Mouse (Mus musculus): ENCODE data around the gene Tmem209. TPM values are rescaled to one million over a fixed set of nuclear protein-coding genes. Genes with fewer than 3 reads are reported as not detected.
A peak's percentile ranks its signal among the peaks of the same experiment; 100 is the strongest.

The Tmem209 gene
- total and polyA plus RNA-seq, 2 experiments from 2014 or later, result 13.1 to 36.9 TPM

DNA sequence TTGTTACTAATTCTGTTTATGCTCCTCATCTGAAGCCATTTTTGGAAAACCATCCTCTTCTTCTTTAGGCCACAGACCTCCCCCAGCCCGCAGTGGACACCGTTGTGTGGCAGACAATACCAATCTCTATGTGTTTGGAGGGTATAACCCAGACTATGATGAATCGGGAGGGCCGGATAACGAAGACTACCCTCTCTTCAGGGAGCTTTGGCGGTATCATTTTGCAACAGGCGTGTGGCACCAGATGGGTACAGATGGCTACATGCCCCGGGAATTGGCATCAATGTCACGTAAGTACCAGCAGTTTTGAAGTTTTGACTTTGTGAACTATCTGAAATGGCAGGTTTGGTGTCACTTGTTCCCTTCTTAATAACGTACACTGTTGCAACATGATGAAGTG is 70.0 kb downstream of the Tmem209 start:
- Histone ChIP-seq H3K4me1 (ENCODE audit: control insufficient read depth, insufficient read depth) (no peaks in the 10 kb centered on the region), H3K9me3 (replicated peaks; ENCODE audit: control insufficient read depth, low read length) (no peaks in the 10 kb centered on the region), H3K27ac (ENCODE audit: low read depth) (no peak overlapping the region), H3K27me3 (ENCODE audit: control insufficient read depth, insufficient read depth, low read length) (no peaks in the 10 kb centered on the region), H3K4me3 (ENCODE audit: low read depth, low read length) (no peak overlapping the region), H3K4me2 (ENCODE audit: low read depth, low read length) (no peak overlapping the region), H3K9ac (replicated peaks; ENCODE audit: low read depth, low read length) (no peak overlapping the region), H3K36me3 (replicated peaks; ENCODE audit: control insufficient read depth, insufficient read depth, low read length) (peaks cover 32% of the 10 kb centered on the region)
- no peak for DNase-seq (ENCODE audit: low spot score)
- ATAC-seq (ENCODE audit: insufficient read depth, low read depth), result no peak
- TF ChIP-seq EP300 (IDR thresholded peaks at IDR 0.05; ENCODE audit: low read depth), result no peak
- no peak for TF ChIP-seq CTCF (IDR thresholded peaks at IDR 0.05; ENCODE audit: low read depth)
- WGBS, result 97% methylated on average over 10 of the region's 10 CpGs

DNA sequence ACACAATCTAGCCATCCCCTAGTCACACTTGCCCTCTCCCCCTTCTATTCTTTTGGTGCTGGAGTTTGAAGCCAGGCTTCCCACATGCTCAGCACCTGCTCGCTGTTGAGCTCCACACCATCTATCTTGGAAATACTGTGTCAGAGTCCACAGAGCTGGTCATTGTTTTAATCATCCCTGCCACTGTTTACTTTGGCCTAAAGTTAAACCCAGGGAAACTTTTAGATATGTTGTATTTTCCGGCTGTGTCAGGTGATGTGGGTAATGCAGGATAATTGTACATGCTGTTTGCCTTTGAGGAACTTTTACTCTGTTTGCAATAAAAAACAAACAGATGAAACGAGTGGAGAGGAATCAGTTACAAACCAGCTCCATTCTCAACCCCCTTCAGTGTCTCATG is 72.5 kb downstream of the Tmem209 start:
- Histone ChIP-seq H3K9me3 (replicated peaks; ENCODE audit: control insufficient read depth, low read length) (no peaks in the 10 kb centered on the region), H3K9ac (replicated peaks; ENCODE audit: low read depth, low read length) (no peak overlapping the region), H3K27ac (ENCODE audit: low read depth) (no peak overlapping the region), H3K36me3 (replicated peaks; ENCODE audit: control insufficient read depth, insufficient read depth, low read length) (peaks cover 26% of the 10 kb centered on the region), H3K4me2 (ENCODE audit: low read depth, low read length) (no peak overlapping the region), H3K4me3 (ENCODE audit: low read depth, low read length) (no peak overlapping the region), H3K27me3 (ENCODE audit: control insufficient read depth, insufficient read depth, low read length) (no peaks in the 10 kb centered on the region), H3K4me1 (ENCODE audit: control insufficient read depth, insufficient read depth) (peaks cover 8% of the 10 kb centered on the region)
- no peak for ATAC-seq (ENCODE audit: insufficient read depth, low read depth)
- WGBS, result 64% methylated on average over 3 of the region's 3 CpGs
- TF ChIP-seq EP300 (IDR thresholded peaks at IDR 0.05; ENCODE audit: low read depth), result no peak
- no peak for TF ChIP-seq CTCF (IDR thresholded peaks at IDR 0.05; ENCODE audit: low read depth)
- DNase-seq (ENCODE audit: low spot score), result no peak

GRCm38 (mm10) chr6:30436476-30436875 is 73.1 kb downstream of the Tmem209 start:
- Histone ChIP-seq H3K4me1 (ENCODE audit: control insufficient read depth, insufficient read depth) (peaks cover 10% of the 10 kb centered on the region), H3K9me3 (replicated peaks; ENCODE audit: control insufficient read depth, low read length) (no peaks in the 10 kb centered on the region)
- 88% methylated on average over 3 of the region's 3 CpGs for WGBS

DNA sequence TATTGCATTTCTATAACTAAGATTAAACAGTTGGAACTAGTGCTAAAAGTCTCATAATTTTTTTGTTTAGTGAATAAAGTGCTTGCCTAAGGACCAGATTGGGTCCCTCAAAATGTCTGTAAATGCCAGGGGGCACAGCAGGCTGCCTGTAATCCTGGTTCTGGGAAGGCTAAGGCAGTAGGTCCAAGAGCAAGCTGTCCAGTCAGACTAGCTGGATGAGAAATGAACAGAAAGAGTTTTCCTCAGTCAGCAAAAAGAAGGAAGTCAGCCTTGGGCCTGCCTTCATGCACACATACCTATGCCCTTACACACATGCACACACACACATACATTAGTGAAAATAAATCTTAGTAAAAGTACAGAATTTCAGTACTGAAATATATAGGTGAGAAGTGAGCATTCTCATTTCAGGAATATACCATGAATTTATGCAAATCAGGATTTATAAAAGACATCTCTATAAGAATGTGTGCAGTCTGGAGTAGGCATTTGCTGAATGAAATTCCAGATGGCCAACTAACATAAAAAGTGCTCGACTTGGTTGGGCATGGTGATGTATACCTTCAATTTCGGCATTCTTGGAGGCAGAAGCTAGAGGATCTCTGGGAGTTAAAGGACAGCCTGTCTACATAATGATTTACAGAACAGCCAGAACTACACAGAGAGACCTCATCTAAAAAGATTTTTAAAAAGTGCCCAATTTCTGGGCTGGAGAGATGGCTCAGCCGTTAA is 77.0 kb downstream of the Tmem209 start:
- ATAC-seq (ENCODE audit: insufficient read depth, low read depth) (peak; percentile 27; the same call in 1 of the 2 replicates), DNase-seq (ENCODE audit: low spot score) (peak; percentile 30)
- H3K27ac ChIP-seq (ENCODE audit: low read depth), result peak overlapping the region; percentile 51
- no peak overlapping the region for H3K9ac ChIP-seq (replicated peaks; ENCODE audit: low read depth, low read length)
- H3K36me3 ChIP-seq (replicated peaks; ENCODE audit: control insufficient read depth, insufficient read depth, low read length), result 0 out of 2 replicates have a peak, but pooled peaks cover 3% of the 10 kb centered on the region
- TF ChIP-seq EP300 (IDR thresholded peaks at IDR 0.05; ENCODE audit: low read depth) (no peak), CTCF (IDR thresholded peaks at IDR 0.05; ENCODE audit: low read depth) (no peak)
- 34% methylated on average over 3 of the region's 3 CpGs for WGBS
- peaks cover 10% of the 10 kb centered on the region for H3K4me1 ChIP-seq (ENCODE audit: control insufficient read depth, insufficient read depth)
- no peak overlapping the region for H3K4me2 ChIP-seq (ENCODE audit: low read depth, low read length)
- H3K27me3 ChIP-seq (ENCODE audit: control insufficient read depth, insufficient read depth, low read length), result no peaks in the 10 kb centered on the region
- H3K4me3 ChIP-seq (ENCODE audit: low read depth, low read length), result no peak overlapping the region
- no peaks in the 10 kb centered on the region for H3K9me3 ChIP-seq (replicated peaks; ENCODE audit: control insufficient read depth, low read length)

More at GRCm38 (mm10) chr6:30436476-30436875, 73.1 kb downstream of the Tmem209 start:
- H3K27me3 ChIP-seq (ENCODE audit: control insufficient read depth, insufficient read depth, low read length), result no peaks in the 10 kb centered on the region
- H3K4me3 ChIP-seq (ENCODE audit: low read depth, low read length), result no peak overlapping the region
- H3K4me2 ChIP-seq (ENCODE audit: low read depth, low read length), result no peak overlapping the region
- no peak for ATAC-seq (ENCODE audit: insufficient read depth, low read depth)
- TF ChIP-seq EP300 (IDR thresholded peaks at IDR 0.05; ENCODE audit: low read depth) (no peak), CTCF (IDR thresholded peaks at IDR 0.05; ENCODE audit: low read depth) (no peak)
- peaks cover 20% of the 10 kb centered on the region for H3K36me3 ChIP-seq (replicated peaks; ENCODE audit: control insufficient read depth, insufficient read depth, low read length)
- no peak overlapping the region for H3K9ac ChIP-seq (replicated peaks; ENCODE audit: low read depth, low read length)
- H3K27ac ChIP-seq (ENCODE audit: low read depth), result no peak overlapping the region
- DNase-seq (ENCODE audit: low spot score), result no peak

Other genes with a start within 250 kb of the Tmem209 start
- 22.5 and 31.9 TPM in 2 replicates for gene Ube2h, start 205.2 kb downstream of the Tmem209 start, total RNA-seq (2014; rRNA removed; ENCODE audit: low replicate concordance)
- gene Ube2h, start 205.2 kb downstream of the Tmem209 start, polyA plus RNA-seq (2015; fragmentation: Nextera tagmentation; extraction: Ambion mirVana), result 30.4 and 32.4 TPM in 2 replicates
- 35.0 and 40.4 TPM in 2 replicates for gene Zc3hc1, start 118.8 kb downstream of the Tmem209 start, total RNA-seq (2014; rRNA removed; ENCODE audit: low replicate concordance)
- 24.3 and 27.8 TPM in 2 replicates for gene Zc3hc1, start 118.8 kb downstream of the Tmem209 start, polyA plus RNA-seq (2015; fragmentation: Nextera tagmentation; extraction: Ambion mirVana)
- gene Klhdc10, start 107.9 kb downstream of the Tmem209 start, total RNA-seq (2014; rRNA removed; ENCODE audit: low replicate concordance), result 58.7 and 86.7 TPM in 2 replicates
- gene Klhdc10, start 107.9 kb downstream of the Tmem209 start, polyA plus RNA-seq (2015; fragmentation: Nextera tagmentation; extraction: Ambion mirVana), result 10.5 and 11.8 TPM in 2 replicates
- gene Ssmem1, start 66 bp upstream of the Tmem209 start, total RNA-seq (2014; rRNA removed; ENCODE audit: low replicate concordance), result not detected in 2 replicates
- gene Ssmem1, start 66 bp upstream of the Tmem209 start, polyA plus RNA-seq (2015; fragmentation: Nextera tagmentation; extraction: Ambion mirVana), result 0.08 TPM in 1 of 2 replicates, not detected in the other
- gene Cpa2, start 31.8 kb upstream of the Tmem209 start, total RNA-seq (2014; rRNA removed; ENCODE audit: low replicate concordance), result not detected in 2 replicates
- 2.7 and 2.8 TPM in 2 replicates for gene Cpa2, start 31.8 kb upstream of the Tmem209 start, polyA plus RNA-seq (2015; fragmentation: Nextera tagmentation; extraction: Ambion mirVana)
- gene Cpa4, start 58.6 kb upstream of the Tmem209 start, total RNA-seq (2014; rRNA removed; ENCODE audit: low replicate concordance), result 0.23 TPM in 1 of 2 replicates, not detected in the other
- 0.30 and 0.46 TPM in 2 replicates for gene Cpa4, start 58.6 kb upstream of the Tmem209 start, polyA plus RNA-seq (2015; fragmentation: Nextera tagmentation; extraction: Ambion mirVana)
- gene Cpa5, start 101.2 kb upstream of the Tmem209 start, total RNA-seq (2014; rRNA removed; ENCODE audit: low replicate concordance), result 0.46 and 1.6 TPM in 2 replicates
- 0.32 and 0.67 TPM in 2 replicates for gene Cpa5, start 101.2 kb upstream of the Tmem209 start, polyA plus RNA-seq (2015; fragmentation: Nextera tagmentation; extraction: Ambion mirVana)
- 11.5 and 16.8 TPM in 2 replicates for gene Cpa1, start 129.4 kb upstream of the Tmem209 start, total RNA-seq (2014; rRNA removed; ENCODE audit: low replicate concordance)
- 4.4 and 6.2 TPM in 2 replicates for gene Cpa1, start 129.4 kb upstream of the Tmem209 start, polyA plus RNA-seq (2015; fragmentation: Nextera tagmentation; extraction: Ambion mirVana)
- gene Cep41, start 184.0 kb upstream of the Tmem209 start, total RNA-seq (2014; rRNA removed; ENCODE audit: low replicate concordance), result 1.7 and 4.7 TPM in 2 replicates
- 5.7 and 7.5 TPM in 2 replicates for gene Cep41, start 184.0 kb upstream of the Tmem209 start, polyA plus RNA-seq (2015; fragmentation: Nextera tagmentation; extraction: Ambion mirVana)
- gene Mest, start 213.8 kb upstream of the Tmem209 start, total RNA-seq (2014; rRNA removed; ENCODE audit: low replicate concordance), result 717 and 1,330 TPM in 2 replicates
- 664 and 669 TPM in 2 replicates for gene Mest, start 213.8 kb upstream of the Tmem209 start, polyA plus RNA-seq (2015; fragmentation: Nextera tagmentation; extraction: Ambion mirVana)

All from heart, postnatal 0 days (tissue).